Mouse (Mus musculus): Measurements from ENCODE around the gene Shpk.
A peak's percentile ranks its signal among the peaks of the same experiment; 100 is the strongest.

Shpk gene

GRCm38 (mm10) chr11:73199230-73199712 lies at the start of gene Shpk:
TSS of gene Shpk (plus strand) at chr11:73199460.
- peak; percentile 98 for DNase-seq (ENCODE audit: low read depth, low spot score)

- DNase-seq (ENCODE audit: low read depth, low spot score), result peak; percentile 37
Measured at GRCm38 (mm10) chr11:73155071-73155470, 44.2 kb upstream of the Shpk start.

- peak; percentile 50 for DNase-seq (ENCODE audit: low read depth, low spot score)
Measured at GRCm38 (mm10) chr11:73159957-73160810, 39.1 kb upstream of the Shpk start, which contains the start of gene P2rx5. TSS of gene P2rx5 (plus strand) at chr11:73160421.

DNA sequence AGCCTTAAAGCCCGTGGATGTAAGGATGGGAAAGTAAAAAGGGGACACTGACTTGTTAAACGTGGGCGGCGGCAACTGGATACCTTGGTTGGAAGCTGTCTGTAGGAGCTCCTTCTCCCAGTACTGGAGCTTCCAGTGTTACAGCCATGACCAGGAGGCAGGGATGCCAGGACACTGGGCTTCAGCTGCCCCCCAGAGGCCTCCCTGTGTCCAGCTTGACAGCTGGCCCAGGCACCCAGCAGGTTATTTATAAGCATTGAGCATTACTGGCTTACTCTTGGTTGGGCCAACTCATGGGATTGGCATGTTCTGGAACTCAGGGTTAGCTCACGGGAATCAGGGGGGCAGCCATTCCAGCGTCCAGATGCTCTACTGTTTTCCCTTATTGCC lies 38.5 kb upstream of the Shpk start:
- no peak for DNase-seq (ENCODE audit: low read depth, low spot score)

DNA sequence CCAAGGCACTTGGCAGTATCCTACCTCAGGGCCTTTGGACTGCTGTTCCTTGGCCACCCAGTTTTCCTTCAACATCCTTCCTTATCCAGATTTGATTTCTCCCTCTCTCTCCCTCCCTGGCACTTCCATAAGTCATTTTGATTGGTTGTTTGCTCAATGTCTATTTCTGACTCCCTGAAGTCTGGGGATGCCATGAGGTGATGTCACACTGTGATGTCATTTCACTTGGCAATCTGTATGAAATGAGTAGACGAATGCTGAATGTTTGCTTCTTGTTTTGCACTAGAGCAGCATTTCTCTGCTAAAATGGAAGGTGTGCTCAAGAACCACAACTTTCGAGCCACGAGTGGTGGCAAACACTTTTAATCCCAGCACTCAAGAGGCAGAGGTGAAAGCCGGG lies 37.6 kb upstream of the Shpk start:
- no peak for DNase-seq (ENCODE audit: low read depth, low spot score)

DNA sequence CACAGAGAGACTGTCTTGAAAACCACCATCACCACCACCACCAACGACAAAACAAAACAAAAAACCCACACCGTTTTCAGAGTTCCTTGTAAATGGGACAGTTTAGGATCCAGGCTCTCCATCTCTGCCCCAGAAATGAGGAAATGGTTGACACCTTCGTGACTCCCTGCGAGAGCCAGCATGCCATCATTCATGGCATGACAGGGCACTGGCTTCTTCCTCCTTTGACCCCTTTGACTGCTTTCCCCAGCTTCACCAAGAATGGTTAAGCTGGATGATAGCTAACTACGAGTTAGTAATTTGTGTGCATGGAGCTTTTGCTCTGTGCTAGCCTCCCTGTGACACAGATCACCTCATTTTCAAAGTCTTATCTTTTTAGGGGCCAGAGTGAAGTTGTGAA lies 37.0 kb upstream of the Shpk start:
- DNase-seq (ENCODE audit: low read depth, low spot score), result no peak

GRCm38 (mm10) chr11:73168071-73168470 lies 31.2 kb upstream of the Shpk start:
- DNase-seq (ENCODE audit: low read depth, low spot score), result no peak

- DNase-seq (ENCODE audit: low read depth, low spot score), result no peak
Measured at GRCm38 (mm10) chr11:73168576-73168975, 30.7 kb upstream of the Shpk start.

DNA sequence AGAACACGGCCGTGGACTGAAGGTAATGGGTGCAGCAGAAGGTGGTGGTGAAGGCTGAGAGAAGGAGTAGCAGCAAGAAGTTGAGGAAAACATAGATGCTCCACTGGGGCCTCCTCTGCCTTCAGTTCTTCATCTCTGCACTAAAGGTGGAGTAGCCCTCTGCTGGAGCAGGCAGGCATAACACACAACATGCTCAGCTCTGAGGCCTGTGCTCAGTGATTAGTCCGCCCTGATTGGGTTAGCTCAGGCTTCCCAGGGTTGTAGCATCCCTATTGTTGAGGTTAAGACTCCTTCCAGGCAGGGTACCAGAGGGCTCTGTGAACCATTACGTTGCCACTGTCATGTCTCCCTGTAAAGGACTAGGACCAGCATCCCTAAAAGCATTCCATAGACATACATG lies 30.0 kb upstream of the Shpk start:
- peak; percentile 76 for DNase-seq (ENCODE audit: low read depth, low spot score)

DNA sequence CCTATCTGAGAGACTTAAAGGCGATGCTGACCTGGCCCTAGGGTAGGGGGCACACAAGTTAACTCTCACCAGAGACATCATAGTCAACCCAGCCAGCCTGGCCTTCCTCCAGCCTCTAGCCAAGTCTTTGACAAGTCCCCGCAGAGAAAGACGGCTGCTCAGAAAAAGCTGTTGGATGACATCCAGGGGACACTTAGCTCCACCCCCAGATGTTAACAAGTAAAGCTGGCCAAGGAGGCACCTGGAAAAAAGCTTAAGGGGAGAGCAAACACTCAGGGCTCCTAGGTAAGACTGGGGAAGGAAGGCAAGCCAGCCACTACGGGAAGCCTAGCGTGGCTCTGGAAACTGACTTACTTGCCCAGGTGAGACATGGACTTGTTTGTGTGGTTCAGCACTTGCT lies 27.1 kb upstream of the Shpk start:
- peak; percentile 25 for DNase-seq (ENCODE audit: low read depth, low spot score)

GRCm38 (mm10) chr11:73175612-73176011 lies 23.6 kb upstream of the Shpk start:
- no peak for DNase-seq (ENCODE audit: low read depth, low spot score)

GRCm38 (mm10) chr11:73176186-73176585 lies 23.1 kb upstream of the Shpk start:
- DNase-seq (ENCODE audit: low read depth, low spot score), result no peak

- peak; percentile 100 for DNase-seq (ENCODE audit: low read depth, low spot score)
Measured at GRCm38 (mm10) chr11:73176608-73177508, 22.4 kb upstream of the Shpk start, which contains the start of the genes Emc6 and Tax1bp3. TSS of gene Emc6 (minus strand) at chr11:73177037. TSS of gene Tax1bp3 (plus strand) at chr11:73177083.

DNA sequence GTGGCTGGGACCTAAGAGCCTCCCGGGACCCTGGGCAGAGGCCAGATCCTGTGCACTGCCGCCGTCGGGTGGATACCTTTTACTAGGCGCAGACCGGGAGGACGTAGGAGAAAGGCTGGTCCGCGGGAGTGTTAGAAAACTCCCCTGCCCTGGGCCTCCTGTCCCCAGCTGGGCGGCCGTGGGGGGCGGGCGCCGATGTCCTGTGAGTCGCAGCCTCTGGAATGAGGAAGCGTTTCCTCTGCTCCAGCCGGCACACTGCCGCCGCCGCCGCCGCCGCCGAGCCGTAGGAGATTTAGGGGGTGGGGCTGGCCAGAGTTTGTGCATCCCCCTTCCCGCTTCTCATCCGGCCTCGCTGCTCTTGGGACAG lies 21.8 kb upstream of the Shpk start:
- no peak for DNase-seq (ENCODE audit: low read depth, low spot score)

DNA sequence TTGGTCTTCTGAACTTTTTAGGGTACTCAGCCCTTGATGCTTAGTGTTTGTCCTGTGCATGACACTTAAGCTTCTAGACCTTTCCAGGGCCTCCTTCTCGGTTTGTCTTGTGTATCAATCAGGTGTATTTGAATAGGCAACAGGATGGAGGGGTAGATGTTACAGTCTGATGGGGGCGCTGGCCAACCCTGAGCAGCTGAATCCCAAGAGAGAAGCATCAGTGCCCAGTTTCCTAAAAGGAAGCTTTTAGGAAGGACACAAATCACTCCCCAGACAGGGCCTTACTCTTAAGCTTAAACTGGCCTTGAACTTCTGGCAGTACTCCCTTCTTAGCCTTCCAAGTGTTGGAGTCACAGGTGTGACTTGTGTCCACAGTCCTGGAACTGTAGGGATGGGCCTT lies 21.4 kb upstream of the Shpk start:
- peak; percentile 6 for DNase-seq (ENCODE audit: low read depth, low spot score)

DNA sequence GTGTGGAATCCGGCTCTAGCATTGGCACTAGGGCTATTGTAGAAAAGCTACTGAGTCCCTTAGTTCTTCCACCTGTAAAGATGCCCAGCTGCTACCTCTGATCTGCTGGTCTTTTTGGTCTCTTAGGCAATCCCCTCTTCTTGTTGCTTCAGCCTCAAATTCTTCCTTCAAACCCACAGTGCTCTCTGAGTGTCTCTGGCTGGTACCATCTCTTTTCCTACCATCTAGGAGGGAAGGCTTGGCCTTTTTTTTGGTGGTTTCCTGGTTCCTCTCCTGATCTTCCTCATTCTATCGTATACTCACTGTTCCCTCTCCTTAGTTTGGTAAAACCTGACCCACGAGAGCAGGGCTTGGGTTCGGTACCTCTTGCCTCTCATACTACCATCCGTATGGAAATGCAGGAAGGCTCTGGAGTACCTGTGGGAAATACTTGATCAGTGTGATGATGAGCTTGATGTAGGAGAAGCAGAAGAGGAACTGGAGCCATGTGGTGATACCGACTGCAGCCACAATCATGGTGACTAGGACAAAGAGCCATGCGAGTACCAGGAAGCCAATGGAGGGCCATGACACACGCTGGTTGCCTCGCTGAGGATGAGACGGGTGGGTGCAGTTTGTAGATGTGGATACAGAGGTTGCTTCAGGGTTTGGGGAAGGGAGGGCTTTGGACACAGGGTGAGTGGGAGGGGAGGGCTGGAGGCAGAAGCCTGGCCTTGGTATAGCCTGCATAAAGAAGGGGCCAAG lies 13.2 kb upstream of the Shpk start:
- DNase-seq (ENCODE audit: low read depth, low spot score), result no peak

- DNase-seq (ENCODE audit: low read depth, low spot score), result no peak
Measured at GRCm38 (mm10) chr11:73187231-73187630, 12.0 kb upstream of the Shpk start.

GRCm38 (mm10) chr11:73193047-73193446 lies 6.2 kb upstream of the Shpk start:
- peak; percentile 91 for DNase-seq (ENCODE audit: low read depth, low spot score)

- DNase-seq (ENCODE audit: low read depth, low spot score), result peak; percentile 60
Measured at GRCm38 (mm10) chr11:73194444-73194843, 4.8 kb upstream of the Shpk start.

GRCm38 (mm10) chr11:73198190-73198589 lies 1.1 kb upstream of the Shpk start:
- DNase-seq (ENCODE audit: low read depth, low spot score), result no peak

GRCm38 (mm10) chr11:73198603-73199229 lies 544 bp upstream of the Shpk start, which contains the start of gene Ctns:
TSS of gene Ctns (minus strand) at chr11:73199042.
- peak; percentile 97 for DNase-seq (ENCODE audit: low read depth, low spot score)
